Mouse (Mus musculus): ENCODE data around the gene Nmnat2. TPM values are rescaled to one million over a fixed set of nuclear protein-coding genes. Genes with fewer than 3 reads are reported as not detected.

The Nmnat2 gene
- polyA plus RNA-seq (2012; rRNA removed): 13.6 and 13.8 TPM in 2 replicates

GRCm38 (mm10) chr1:152954821-152955523 lies at the start of gene Nmnat2:
Gene Nmnat2, plus strand, starts transcription at chr1:152954993.

Other genes with a start within 250 kb of the Nmnat2 start
- gene Apobec4, start 204.4 kb upstream of the Nmnat2 start, polyA plus RNA-seq (2012; rRNA removed): 0.04 TPM in 1 of 2 replicates, not detected in the other
- 12.0 and 16.8 TPM in 2 replicates for gene Rgl1, start 188.6 kb upstream of the Nmnat2 start, polyA plus RNA-seq (2012; rRNA removed)
- 123 and 176 TPM in 2 replicates for gene Arpc5, start 188.5 kb upstream of the Nmnat2 start, polyA plus RNA-seq (2012; rRNA removed)
- 2.9 and 3.2 TPM in 2 replicates for gene Ncf2, start 154.8 kb upstream of the Nmnat2 start, polyA plus RNA-seq (2012; rRNA removed)
- gene Smg7, start 52.3 kb upstream of the Nmnat2 start, polyA plus RNA-seq (2012; rRNA removed): 34.9 and 54.2 TPM in 2 replicates
- gene Lamc2, start 231.5 kb downstream of the Nmnat2 start, polyA plus RNA-seq (2012; rRNA removed): 1.4 and 1.8 TPM in 2 replicates

Measured in central nervous system, embryonic 11.5 days (tissue).